Mouse (Mus musculus) liver, embryonic 14.5 days (tissue): ENCODE results near the gene Tmem132d. TPM values are rescaled to one million over a fixed set of nuclear protein-coding genes. Genes with fewer than 3 reads are reported as not detected.

ENCODE experiments used
- ATAC-seq: fragments of 200-750 bp; cut with Nextera tagmentation; 2 replicates; pipeline ENCODE4 v1.8.0; 2017; ENCODE audit warnings: moderate number of reproducible peaks, mild to moderate bottlenecking, moderate library complexity; ENCODE audit not compliant: insufficient read depth
- DNase-seq, 3 experiments: peaks; one replicate each; pipeline ENCODE4 v3.0.0-alpha.2; 2012 to 2013; ENCODE audit warnings: low read depth in 3 of 3, low spot score in 3 of 3
- H3K27ac ChIP-seq: fragments of 300-500 bp; sonication (generic); 2 replicates; pipeline ENCODE4 v1.5.1; 2014; ENCODE audit warnings: moderate library complexity, mild to moderate bottlenecking, control low read depth, inconsistent platforms
- H3K27me3 ChIP-seq: fragments of 300-500 bp; sonication (generic); 2 replicates; pipeline ENCODE4 v1.6.1; 2014; ENCODE audit warnings: mild to moderate bottlenecking, low read length, moderate library complexity; ENCODE audit not compliant: control insufficient read depth, insufficient read depth
- H3K36me3 ChIP-seq: fragments of 300-500 bp; sonication (generic); replicated peaks from 2 replicates; pipeline ENCODE4 v1.6.1; 2014; ENCODE audit warnings: low read depth; ENCODE audit not compliant: control insufficient read depth, insufficient read depth
- H3K4me1 ChIP-seq, 2 experiments: fragments of 200-500 bp in 1 of 2; fragments of 300-500 bp in 1 of 2; sonication (generic) in 1 of 2; replicated peaks; 2 replicates each; pipeline ENCODE4 v1.6.1; 2012 to 2014; ENCODE audit warnings: antibody characterized with exemption in 1 of 2, inconsistent platforms in 1 of 2, low read length in 1 of 2; ENCODE audit not compliant: control insufficient read depth in 2 of 2, insufficient read depth in 2 of 2
- H3K4me2 ChIP-seq: fragments of 300-500 bp; sonication (generic); 2 replicates; pipeline ENCODE4 v1.6.1; 2014; ENCODE audit warnings: low read depth, mild to moderate bottlenecking, control low read depth, moderate library complexity
- H3K4me3 ChIP-seq, 2 experiments: fragments of 200-500 bp in 1 of 2; fragments of 300-500 bp in 1 of 2; sonication (generic) in 1 of 2; 2 replicates each; pipeline ENCODE4 v1.5.1; 2012 to 2014; ENCODE audit warnings: low read depth in 2 of 2, low read length in 2 of 2, mild to moderate bottlenecking in 2 of 2, control low read depth in 1 of 2, inconsistent platforms in 1 of 2, moderate library complexity in 1 of 2; ENCODE audit not compliant: insufficient read depth in 1 of 2
- H3K9ac ChIP-seq: fragments of 300-500 bp; sonication (generic); replicated peaks from 2 replicates; pipeline ENCODE4 v1.6.1; 2014; ENCODE audit warnings: mild to moderate bottlenecking, control low read depth, moderate library complexity
- H3K9me3 ChIP-seq: fragments of 300-500 bp; sonication (generic); 2 replicates; pipeline ENCODE4 v1.6.1; 2016; ENCODE audit warnings: low read length, mixed read lengths; ENCODE audit not compliant: control insufficient read depth
- CTCF ChIP-seq: IDR thresholded peaks from 2 replicates; pipeline ENCODE4 v1.5.1; 2016; ENCODE audit warnings: antibody characterized with exemption, low read depth, control low read depth
- EP300 ChIP-seq: IDR thresholded peaks from 2 replicates; pipeline ENCODE4 v1.6.1; 2016; ENCODE audit warnings: antibody characterized with exemption, low read depth
- whole genome bisulfite sequencing: fragments of 180-500 bp; shearing (Covaris S2); extraction: QIAGEN DNeasy Blood & Tissue Kit; methylation state at CpG from one replicate; pipeline ENCODE4 v1.1.7; 2014; ENCODE audit not compliant: insufficient replicate concordance; 5-methylcytosine and 5-hydroxymethylcytosine counted together
- polyA plus RNA-seq, 2 experiments: library from polyadenylated mRNA; depleted of rRNA in 1 of 2; stranded (reverse) in 1 of 2; unstranded in 1 of 2; fragments of >200 nt; fragmentation: Nextera tagmentation in 1 of 2; extraction: Ambion mirVana in 1 of 2; gene quantifications; 2 replicates each; pipeline versions ENCODE4 v1.2.1 to v1.2.3; 2012 to 2014

Gene Tmem132d
- polyA plus RNA-seq (2012; rRNA removed) (under 0.01 TPM in 1 of 2 replicates, not detected in the other), polyA plus RNA-seq (2014; fragmentation: Nextera tagmentation; extraction: Ambion mirVana) (not detected in 2 replicates)

GRCm38 (mm10) chr5:128432916-128433315, at the start of gene Tmem132d:
Gene Tmem132d, minus strand, starts transcription at chr5:128433077.
- no peak for ATAC-seq

GRCm38 (mm10) chr5:128480816-128481215, 47.9 kb upstream of the Tmem132d start:
- Histone ChIP-seq H3K4me1 (no peaks in the 10 kb centered on the region), H3K36me3 (no peaks in the 10 kb centered on the region), H3K27ac (no peak overlapping the region), H3K9me3 (no peaks in the 10 kb centered on the region), H3K4me2 (no peak overlapping the region), H3K4me3 (no peak overlapping the region), H3K27me3 (no peaks in the 10 kb centered on the region), H3K9ac (no peak overlapping the region)
- TF ChIP-seq CTCF: no peak
- TF ChIP-seq EP300: no peak
- WGBS: 52% methylated on average over 6 of the region's 6 CpGs
- ATAC-seq (no peak), DNase-seq (no peak)

More at GRCm38 (mm10) chr5:128432916-128433315, at the start of gene Tmem132d:
- Histone ChIP-seq H3K9me3 (no peaks in the 10 kb centered on the region), H3K27me3 (peaks cover 17% of the 10 kb centered on the region), H3K4me2 (no peak within 1 kb of the TSS), H3K9ac (no peak within 1 kb of the TSS), H3K4me3 (no peak within 1 kb of the TSS), H3K4me1 (no peaks in the 10 kb centered on the region), H3K27ac (no peak within 1 kb of the TSS), H3K36me3 (no peaks in the 10 kb centered on the region)
- TF ChIP-seq CTCF (no peak), EP300 (no peak)
- no peak for DNase-seq
- WGBS: 3% methylated on average over 40 of the region's 40 CpGs

DNA sequence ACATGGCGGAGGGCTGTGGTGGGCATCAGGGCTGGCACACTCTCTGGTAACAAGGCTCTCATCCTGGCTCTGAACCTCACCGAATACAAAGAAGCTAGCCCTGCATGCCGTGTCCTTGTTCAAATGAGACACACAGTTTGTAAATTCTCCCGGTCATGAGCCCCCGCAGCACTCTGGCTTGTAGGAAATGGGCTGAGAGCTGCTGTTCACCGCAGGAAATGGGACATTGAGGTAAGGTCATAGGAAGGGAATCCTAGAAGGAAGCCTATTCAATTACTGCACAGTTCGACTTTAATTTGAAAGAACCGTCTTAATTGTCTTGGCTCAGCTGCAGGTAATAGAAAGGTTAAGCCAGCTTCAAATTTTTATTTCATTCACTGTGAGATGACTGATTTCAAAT, 42.5 kb upstream of the Tmem132d start:
- TF ChIP-seq EP300 (no peak), CTCF (no peak)
- WGBS: 52% methylated on average over 8 of the region's 8 CpGs
- Histone ChIP-seq H3K27me3 (no peaks in the 10 kb centered on the region), H3K4me2 (no peak overlapping the region), H3K27ac (no peak overlapping the region), H3K36me3 (no peaks in the 10 kb centered on the region), H3K4me1 (no peaks in the 10 kb centered on the region), H3K9me3 (no peaks in the 10 kb centered on the region), H3K9ac (no peak overlapping the region), H3K4me3 (no peak overlapping the region)
- no peak for ATAC-seq
- no peak for DNase-seq

GRCm38 (mm10) chr5:128469812-128470211, 36.9 kb upstream of the Tmem132d start:
- no peaks in the 10 kb centered on the region for H3K27me3 ChIP-seq
- TF ChIP-seq EP300: no peak
- no peak for TF ChIP-seq CTCF
- no peak overlapping the region for H3K9ac ChIP-seq
- no peak overlapping the region for H3K4me3 ChIP-seq
- H3K36me3 ChIP-seq: no peaks in the 10 kb centered on the region
- H3K4me2 ChIP-seq: no peak overlapping the region
- DNase-seq: no peak
- no peaks in the 10 kb centered on the region for H3K4me1 ChIP-seq
- H3K27ac ChIP-seq: no peak overlapping the region
- H3K9me3 ChIP-seq: no peaks in the 10 kb centered on the region
- 62% methylated on average over 14 of the region's 14 CpGs for WGBS
- ATAC-seq: no peak

DNA sequence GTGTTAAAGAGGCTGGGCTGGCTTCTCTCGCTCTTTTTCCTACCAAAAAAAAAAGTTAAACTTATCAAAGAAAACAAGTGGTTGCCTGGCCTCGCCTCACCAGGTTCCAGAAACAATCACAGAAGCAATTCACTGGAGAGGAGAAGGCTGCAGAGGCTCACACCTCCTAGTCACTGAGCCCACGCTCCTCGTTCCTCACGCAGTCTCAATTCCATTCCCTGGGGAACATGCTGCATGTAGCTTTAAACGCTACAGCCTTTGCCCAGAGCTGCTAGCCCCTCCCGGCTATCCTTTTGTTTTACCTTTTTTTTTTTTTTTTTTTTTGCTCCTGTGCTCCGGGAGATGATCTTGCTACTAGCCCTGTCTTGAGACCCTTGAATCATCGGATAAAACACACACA, 31.6 kb upstream of the Tmem132d start:
- no peak overlapping the region for H3K4me2 ChIP-seq
- TF ChIP-seq CTCF: no peak
- no peak for TF ChIP-seq EP300
- H3K9ac ChIP-seq: no peak overlapping the region
- 7% methylated on average over 9 of the region's 9 CpGs for WGBS
- DNase-seq (no peak), ATAC-seq (no peak)
- no peak overlapping the region for H3K27ac ChIP-seq
- no peak overlapping the region for H3K4me3 ChIP-seq
- no peaks in the 10 kb centered on the region for H3K27me3 ChIP-seq
- no peaks in the 10 kb centered on the region for H3K36me3 ChIP-seq
- H3K9me3 ChIP-seq: no peaks in the 10 kb centered on the region
- no peaks in the 10 kb centered on the region; a peak in 1 of 4 replicates for H3K4me1 ChIP-seq
